Mouse (Mus musculus): ENCODE measurements around the gene Ldlrad2. TPM values are rescaled to one million over a fixed set of nuclear protein-coding genes. Genes with fewer than 3 reads are reported as not detected.

The Ldlrad2 gene
- polyA plus RNA-seq, 1 experiment = not detected

DNA sequence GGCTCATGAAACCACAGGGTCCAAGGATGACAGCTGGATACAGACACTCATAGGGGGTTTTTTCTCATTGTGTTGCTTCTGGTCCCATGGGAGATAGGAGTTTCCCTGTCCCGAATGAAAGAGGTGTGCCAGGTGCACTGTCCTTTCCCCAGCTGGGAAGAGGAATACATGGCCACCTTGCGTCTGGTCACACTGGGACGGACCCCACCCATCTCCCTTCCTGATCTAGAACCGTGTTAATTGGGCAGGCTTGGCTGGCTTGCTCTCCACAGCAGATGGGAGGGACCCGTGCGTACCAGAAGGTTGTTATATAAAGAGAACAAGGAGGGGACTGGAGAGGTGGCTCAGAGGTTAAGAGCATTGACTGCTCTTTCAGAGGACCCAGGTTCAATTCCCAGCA lies 46.5 kb downstream of the Ldlrad2 start:
- Histone ChIP-seq H3K4me1 (ENCODE audit: control insufficient read depth) (no peaks in the 10 kb centered on the region), H3K27me3 (ENCODE audit: control insufficient read depth) (no peaks in the 10 kb centered on the region)
- no peak for TF ChIP-seq TAL1 (IDR thresholded peaks at IDR 0.05; ENCODE audit: low read length)
- TF ChIP-seq GATA1 (IDR thresholded peaks at IDR 0.05; ENCODE audit: low read length) = no peak

GRCm38 (mm10) chr4:137527368-137527767 lies 47.0 kb downstream of the Ldlrad2 start:
- no peaks in the 10 kb centered on the region for H3K9me3 ChIP-seq (ENCODE audit: control insufficient read depth, low read length)
- TF ChIP-seq GATA1 (IDR thresholded peaks at IDR 0.05; ENCODE audit: low read length) (no peak), TAL1 (IDR thresholded peaks at IDR 0.05; ENCODE audit: low read length) (no peak)
- no peaks in the 10 kb centered on the region for H3K4me1 ChIP-seq (ENCODE audit: control insufficient read depth)
- H3K27me3 ChIP-seq (ENCODE audit: control insufficient read depth) = no peaks in the 10 kb centered on the region
- H3K4me3 ChIP-seq (replicated peaks) = no peak overlapping the region
- peaks cover 11% of the 10 kb centered on the region; the same call in 1 of the 2 replicates for H3K36me3 ChIP-seq (ENCODE audit: control insufficient read depth)

More for the DNA sequence above, 46.5 kb downstream of the Ldlrad2 start:
- no peak overlapping the region for H3K4me3 ChIP-seq (replicated peaks)
- no peaks in the 10 kb centered on the region for H3K9me3 ChIP-seq (ENCODE audit: control insufficient read depth, low read length)
- H3K36me3 ChIP-seq (ENCODE audit: control insufficient read depth) = peaks cover 8% of the 10 kb centered on the region; the same call in 1 of the 2 replicates

DNA sequence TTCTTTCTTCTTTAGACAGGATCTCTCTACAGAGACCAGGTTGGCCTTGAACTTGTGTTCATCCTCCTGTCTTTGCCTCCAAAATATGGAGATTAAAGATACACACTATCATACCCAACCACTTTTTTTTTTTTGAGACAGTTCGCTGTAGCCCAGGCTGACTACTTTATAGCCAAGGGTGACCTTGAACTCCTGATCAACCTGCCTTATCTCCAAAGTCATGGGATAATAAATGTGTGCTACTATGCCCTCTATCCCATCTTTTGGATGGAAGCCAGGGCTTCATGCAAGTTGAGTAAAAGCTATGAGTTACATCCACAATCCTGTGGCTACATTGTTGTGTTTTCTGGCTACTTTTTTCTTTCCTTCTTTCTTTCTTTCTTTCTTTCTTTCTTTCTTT lies 48.9 kb downstream of the Ldlrad2 start:
- Histone ChIP-seq H3K9me3 (ENCODE audit: control insufficient read depth, low read length) (no peaks in the 10 kb centered on the region), H3K4me1 (ENCODE audit: control insufficient read depth) (no peaks in the 10 kb centered on the region), H3K27me3 (ENCODE audit: control insufficient read depth) (no peaks in the 10 kb centered on the region), H3K4me3 (replicated peaks) (no peak overlapping the region), H3K36me3 (ENCODE audit: control insufficient read depth) (peaks cover 17% of the 10 kb centered on the region; the same call in 1 of the 2 replicates)
- TF ChIP-seq GATA1 (IDR thresholded peaks at IDR 0.05; ENCODE audit: low read length) = no peak

Other genes with a start within 250 kb of the Ldlrad2 start
- 1.5 and 1.7 TPM in 2 replicates for gene Cdc42, start 216.8 kb downstream of the Ldlrad2 start, polyA plus RNA-seq (2012)
- not detected in 2 replicates for gene Cela3a, start 164.8 kb downstream of the Ldlrad2 start, polyA plus RNA-seq (2012)
- gene Cela3b, start 144.0 kb downstream of the Ldlrad2 start, polyA plus RNA-seq (2012) = not detected in 2 replicates
- gene 1700013G24Rik, start 121.3 kb downstream of the Ldlrad2 start, polyA plus RNA-seq (2012) = 0.04 TPM in 1 of 2 replicates, not detected in the other
- gene Hspg2, start 105.8 kb downstream of the Ldlrad2 start, polyA plus RNA-seq (2012) = 0.21 and 0.26 TPM in 2 replicates
- gene Usp48, start 19.2 kb upstream of the Ldlrad2 start, polyA plus RNA-seq (2012) = 5.0 and 9.0 TPM in 2 replicates
- 0.05 and 0.12 TPM in 2 replicates for gene Rap1gap, start 90.2 kb upstream of the Ldlrad2 start, polyA plus RNA-seq (2012)
- 0.88 and 1.2 TPM in 2 replicates for gene Alpl, start 221.8 kb upstream of the Ldlrad2 start, polyA plus RNA-seq (2012)